Mouse (Mus musculus): ENCODE data around the gene Gm16181.

The Gm16181 gene

GRCm38 (mm10) chr17:35251162-35251719 lies 30.6 kb downstream of the Gm16181 start:
- DNase-seq: no peak

DNA sequence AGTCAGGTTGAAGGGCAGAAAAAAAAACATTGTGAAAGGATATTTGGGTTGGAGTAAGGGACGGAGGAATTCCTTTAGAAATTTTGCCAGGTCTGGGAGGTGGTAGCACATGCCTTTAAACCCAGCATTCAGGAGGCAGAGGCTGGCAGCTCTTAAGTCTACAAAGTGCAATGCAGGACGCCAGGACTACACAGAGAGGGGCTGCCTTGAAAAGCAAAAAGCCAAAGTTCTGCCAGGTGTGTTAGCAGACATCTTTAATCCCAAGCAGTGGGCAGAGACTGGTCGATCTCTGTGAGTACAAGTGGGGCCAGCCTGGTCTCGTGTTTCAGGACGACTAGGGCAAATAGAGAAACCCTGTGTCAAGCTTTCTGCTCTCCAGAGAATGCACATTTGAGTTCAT lies 31.3 kb downstream of the Gm16181 start:
- DNase-seq: no peak

DNA sequence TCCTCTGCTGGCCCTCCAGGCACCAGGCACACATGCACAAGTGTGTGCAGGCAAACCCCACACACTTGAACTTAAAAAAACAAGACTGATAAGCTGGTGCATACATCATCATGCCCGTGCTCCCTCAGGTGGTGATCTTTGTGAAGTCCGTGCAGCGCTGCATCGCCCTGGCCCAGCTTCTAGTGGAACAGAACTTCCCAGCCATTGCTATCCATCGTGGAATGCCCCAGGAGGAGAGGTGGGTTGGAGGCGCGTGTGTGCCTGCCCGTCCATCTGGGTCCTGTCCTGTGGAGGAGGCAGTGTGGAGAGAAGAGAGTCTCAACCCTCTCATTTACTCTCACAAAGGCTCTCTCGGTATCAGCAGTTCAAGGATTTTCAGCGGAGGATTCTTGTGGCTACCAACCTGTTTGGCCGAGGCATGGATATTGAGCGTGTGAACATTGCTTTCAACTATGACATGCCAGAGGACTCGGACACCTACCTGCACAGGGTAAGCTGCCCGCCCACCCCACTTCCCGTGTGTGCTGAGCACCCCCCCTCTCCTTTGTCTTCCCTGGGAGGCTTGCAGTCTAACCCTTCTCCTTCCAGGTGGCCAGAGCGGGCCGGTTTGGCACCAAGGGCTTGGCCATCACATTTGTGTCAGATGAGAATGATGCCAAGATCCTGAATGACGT lies 32.1 kb downstream of the Gm16181 start:
- no peak for DNase-seq

DNA sequence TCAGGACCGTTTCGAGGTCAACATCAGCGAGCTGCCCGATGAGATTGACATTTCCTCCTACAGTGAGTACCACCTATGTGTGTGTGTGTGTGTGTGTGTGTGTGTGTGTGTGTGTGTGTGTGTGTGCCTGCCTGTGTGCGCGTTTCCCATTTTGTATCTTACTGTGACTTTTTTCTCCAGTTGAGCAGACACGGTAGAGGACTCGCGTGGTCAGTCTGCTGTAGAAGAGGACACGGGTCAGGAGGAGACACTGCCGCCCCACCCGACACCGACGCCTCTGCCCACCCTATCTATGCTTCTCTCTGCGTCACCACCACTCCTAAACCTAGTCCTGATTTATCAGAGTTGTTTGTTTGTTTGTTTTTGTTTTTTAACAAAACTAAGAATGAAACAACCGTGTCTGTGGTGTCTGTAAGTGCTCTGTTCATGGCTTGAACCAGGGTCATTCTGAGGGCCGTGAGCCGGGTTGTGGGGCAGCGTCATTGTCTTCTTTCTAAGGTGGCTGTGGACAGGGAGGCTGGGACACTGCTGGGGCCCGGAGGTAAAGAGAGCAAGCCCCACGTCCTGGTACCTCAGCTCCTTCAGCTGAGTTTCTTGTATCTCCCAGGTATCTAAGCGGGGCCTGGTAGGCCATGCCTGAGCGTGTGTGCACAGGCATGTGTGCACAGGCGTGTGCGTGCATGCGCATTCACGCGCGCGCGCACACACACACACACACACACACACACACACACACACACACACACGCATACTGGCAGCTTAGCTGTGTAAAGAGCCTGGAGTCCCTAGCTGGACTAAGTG lies 32.9 kb downstream of the Gm16181 start:
- DNase-seq: no peak

GRCm38 (mm10) chr17:35254241-35255098 lies 33.8 kb downstream of the Gm16181 start:
- DNase-seq: peak; percentile 67 to 80

GRCm38 (mm10) chr17:35255301-35255700 lies 34.7 kb downstream of the Gm16181 start:
- peak in 1 of 2 experiments; percentile 15 for DNase-seq

DNA sequence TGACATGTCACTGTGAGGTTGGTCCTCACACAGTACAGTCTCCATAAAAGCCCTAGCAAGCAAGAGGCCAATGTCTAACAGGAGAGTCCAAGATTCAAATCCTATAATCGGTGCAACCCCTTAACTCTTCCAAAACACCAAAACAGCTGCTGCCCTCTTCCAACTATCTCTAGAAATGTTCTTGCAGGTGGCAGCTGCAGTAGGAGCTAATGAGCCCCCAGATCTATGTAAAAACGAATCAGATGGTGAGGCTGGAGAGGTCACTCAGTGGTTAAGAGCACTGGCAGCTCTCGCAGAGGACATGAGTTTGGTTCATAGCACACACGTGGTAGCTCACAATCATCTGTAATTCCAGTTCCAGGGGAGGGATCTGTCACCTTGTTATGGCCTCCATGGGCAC lies 35.1 kb downstream of the Gm16181 start:
- no peak for DNase-seq

DNA sequence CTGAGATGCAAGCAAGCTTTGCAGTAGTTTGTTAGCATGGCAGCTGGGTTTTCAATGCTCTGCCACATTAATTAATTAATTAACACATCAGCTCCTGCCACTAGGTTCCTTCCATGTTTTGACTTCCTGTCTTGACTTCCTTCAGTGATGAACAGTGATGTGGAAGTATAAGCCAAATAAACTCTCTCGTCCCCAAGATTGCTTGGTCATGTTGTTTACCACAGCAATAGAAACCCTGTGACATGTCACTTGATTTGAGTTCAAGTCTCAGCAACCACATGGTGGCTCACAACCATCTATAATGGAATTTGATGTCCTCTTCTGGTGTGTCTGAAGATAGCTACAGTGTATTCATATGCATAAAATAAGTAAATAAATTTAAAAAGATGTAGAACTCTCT lies 36.7 kb downstream of the Gm16181 start:
- DNase-seq: no peak

DNA sequence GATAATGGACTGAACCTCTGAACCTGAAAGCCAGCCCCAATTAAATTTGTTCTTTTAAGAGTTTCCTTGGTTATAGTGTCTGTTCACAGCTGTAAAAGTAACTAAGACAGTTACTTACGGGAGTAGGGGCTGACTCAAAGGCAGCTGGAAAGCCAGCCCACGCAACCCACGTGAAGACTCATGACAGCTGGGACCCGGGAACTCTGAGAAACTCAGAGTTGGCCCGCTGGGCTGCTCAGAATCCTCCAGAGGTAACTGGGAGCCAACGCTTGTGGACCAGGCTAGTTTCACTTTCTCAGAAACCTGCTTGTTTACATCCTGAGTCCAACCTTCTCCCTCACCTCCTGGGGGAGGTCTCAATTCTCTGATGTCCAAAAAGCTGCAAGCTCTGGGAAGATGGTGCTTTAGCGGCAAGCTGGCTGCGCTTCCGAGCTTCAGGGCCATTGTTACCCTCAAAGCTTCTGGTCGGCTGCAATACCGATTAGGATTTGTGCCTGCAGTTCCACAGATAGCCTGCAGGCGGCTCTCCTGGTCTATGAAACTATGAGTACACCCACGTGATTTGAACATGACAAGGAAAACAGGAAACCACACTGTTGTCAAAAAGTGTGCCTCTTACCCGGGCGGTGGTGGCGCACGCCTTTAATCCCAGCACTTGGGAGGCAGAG lies 37.3 kb downstream of the Gm16181 start:
- DNase-seq: peak; percentile 96 to 97

DNA sequence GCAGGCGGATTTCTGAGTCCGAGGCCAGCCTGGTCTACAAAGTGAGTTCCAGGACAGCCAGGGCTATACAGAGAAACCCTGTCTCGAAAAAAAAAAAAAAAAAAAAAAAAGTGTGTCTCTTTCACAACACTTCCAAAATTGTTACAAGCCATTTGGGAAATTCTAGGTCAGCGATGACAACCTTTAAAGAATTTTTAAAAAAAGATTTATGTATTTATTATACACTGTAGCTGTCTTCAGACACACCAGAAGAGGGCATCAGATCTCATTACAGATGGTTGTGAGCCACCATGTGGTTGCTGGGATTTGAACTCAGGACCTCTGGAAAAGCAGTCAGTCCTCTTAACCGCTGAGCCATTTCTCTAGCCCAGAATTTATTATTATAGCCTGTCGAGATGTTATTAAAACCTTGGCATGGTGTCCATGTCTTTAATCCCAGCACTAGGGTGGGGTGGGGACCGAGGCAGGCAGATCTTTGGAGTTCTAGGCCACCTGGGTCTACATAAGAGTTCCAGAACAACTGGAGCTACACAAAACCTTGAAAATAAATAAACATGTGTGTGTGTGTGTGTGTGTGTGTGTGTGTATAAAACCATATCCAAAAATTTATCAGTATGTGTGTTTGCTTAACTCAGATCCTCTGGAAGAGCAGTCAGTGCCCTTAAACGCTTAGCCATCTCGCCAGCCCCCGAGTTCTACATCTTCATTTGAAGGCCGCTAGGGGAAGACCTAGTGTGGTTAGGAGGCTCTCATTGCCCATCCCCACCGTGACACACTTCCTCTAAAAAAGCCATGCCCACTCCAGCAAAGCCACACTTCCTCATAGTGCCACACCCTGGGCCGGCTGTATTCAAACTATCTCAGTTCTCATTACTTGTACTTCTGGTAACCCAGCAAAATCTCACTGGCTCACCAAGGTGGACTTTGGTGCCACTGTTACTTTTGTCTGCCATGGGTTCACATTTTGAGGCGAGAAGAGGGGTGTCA lies 38.2 kb downstream of the Gm16181 start:
- no peak for DNase-seq

DNA sequence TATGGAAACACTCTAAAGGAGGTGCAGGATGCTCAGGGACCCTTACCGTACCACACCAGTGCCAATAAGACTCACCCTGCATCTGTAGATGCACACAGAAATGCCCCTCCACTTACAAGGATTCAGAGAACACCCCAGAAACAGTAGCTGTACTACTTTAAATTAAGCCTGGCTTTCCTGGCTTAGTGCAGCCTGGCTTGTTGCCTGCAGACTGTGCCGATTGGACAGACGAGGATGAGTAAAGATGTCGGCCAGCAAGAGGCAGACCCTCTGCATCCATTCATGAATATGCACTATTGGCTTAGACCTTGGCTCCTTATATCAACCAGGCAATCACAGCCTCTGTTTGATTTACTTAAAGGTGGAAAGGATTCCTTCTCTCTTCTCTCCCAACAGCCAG lies 39.0 kb downstream of the Gm16181 start:
- no peak for DNase-seq

DNA sequence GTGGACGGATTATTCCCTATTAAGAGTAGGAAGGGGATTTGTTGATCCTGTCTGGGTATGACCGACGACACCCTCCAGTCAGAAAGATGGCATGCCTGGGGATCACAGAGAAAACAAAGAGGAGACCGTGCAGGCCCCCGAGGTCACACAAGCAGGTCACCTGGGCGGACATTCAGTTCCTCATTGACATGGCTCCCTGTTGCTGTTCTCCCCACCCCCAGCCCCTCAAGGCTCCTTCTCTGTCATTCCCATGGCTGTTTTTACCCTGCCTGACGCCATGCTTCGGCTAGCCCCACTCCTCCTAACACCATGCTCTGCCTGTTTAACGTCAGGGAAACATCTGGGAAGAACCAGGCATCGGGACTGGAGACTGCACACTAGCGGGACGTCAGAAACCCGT lies 41.0 kb downstream of the Gm16181 start:
- DNase-seq: no peak

DNA sequence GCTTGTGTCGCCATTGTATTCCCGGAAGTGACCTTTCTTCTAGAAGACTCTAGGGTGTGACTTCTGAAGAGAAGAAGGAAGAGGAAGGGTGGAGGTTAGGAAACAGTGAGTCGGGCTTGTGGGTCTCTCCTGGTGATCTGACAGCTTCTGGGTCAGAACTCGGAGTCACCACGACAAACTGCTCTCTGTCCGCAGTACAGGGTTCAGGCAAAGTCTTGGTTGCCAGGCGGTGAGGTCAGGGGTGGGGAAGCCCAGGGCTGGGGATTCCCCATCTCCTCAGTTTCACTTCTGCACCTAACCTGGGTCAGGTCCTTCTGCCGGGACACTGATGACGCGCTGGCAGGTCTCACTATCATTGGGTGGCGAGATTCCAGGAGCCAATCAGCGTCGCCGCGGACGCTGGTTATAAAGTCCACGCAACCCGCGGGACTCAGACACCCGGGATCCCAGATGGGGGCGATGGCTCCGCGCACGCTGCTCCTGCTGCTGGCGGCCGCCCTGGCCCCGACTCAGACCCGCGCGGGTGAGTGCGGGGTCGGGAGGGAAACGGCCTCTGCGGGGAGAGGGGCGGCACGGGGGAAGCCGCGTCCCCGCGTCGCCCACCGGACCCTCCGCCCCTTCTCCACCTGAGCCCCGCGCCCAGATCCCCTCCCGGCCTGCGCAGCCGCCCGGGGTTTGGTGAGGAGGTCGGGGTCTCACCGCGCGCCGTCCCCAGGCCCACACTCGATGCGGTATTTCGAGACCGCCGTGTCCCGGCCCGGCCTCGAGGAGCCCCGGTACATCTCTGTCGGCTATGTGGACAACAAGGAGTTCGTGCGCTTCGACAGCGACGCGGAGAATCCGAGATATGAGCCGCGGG lies 42.3 kb downstream of the Gm16181 start, which contains the start of gene H2-D1:
H2-D1 (plus strand) TSS at position 67 of the 859 bp plus-strand sequence.
- peak; percentile 97 to 99 for DNase-seq

DNA sequence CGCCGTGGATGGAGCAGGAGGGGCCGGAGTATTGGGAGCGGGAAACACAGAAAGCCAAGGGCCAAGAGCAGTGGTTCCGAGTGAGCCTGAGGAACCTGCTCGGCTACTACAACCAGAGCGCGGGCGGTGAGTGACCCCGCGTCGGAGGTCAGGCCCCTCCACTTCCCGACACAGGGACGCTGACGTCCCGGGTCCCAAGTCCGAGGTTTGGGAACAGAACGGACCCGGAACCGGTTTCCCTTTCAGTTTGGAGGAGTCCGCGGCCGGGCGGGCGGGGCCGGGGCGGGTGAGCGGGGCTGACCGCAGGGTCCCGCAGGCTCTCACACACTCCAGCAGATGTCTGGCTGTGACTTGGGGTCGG lies 42.9 kb downstream of the Gm16181 start:
- DNase-seq: no peak

GRCm38 (mm10) chr17:35267399-35268086 lies 46.9 kb downstream of the Gm16181 start:
- DNase-seq: no peak

GRCm38 (mm10) chr17:35269653-35270347 lies 49.2 kb downstream of the Gm16181 start:
- DNase-seq: no peak

DNA sequence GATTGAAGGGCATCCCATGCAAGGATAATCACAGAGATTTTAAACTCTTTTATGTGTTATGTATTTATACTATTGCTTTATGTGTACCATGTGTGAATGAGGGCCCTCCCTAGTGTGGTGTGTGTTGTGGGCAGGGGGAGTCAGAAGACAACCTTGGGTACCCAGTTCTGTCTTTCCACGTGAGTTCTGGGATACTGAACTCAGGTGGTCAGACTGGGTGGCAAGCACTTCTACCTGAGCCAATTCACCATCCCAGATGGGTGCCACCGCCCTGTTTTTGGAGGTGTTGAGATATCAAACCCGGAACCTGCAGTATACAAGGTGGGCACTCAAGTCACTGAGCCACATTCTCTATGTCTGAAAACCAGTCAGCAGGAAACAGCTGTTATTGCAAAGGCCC lies 51.6 kb downstream of the Gm16181 start:
- no peak for DNase-seq

Data from cerebellum, postnatal 25 days (tissue).